Mouse (Mus musculus) limb, embryonic 14.5 days (tissue): ENCODE measurements at regions not wholly inside any gene's neighbourhood (a gene's known extent, or its start where the extent isn't known, plus 50 kb on each side); places are given as distances from the start of the nearest gene placed in this dataset.

Experiments used
- ATAC-seq: fragments of 200-750 bp; cut with Nextera tagmentation; 2 replicates; pipeline ENCODE4 v1.8.0; 2017; ENCODE audit warnings: low read depth, moderate number of reproducible peaks, moderate TSS enrichment; ENCODE audit not compliant: low FRiP score
- DNase-seq: peaks from one replicate; pipeline ENCODE4 v3.0.0-alpha.2; 2015; ENCODE audit warnings: low spot score
- H3K27ac ChIP-seq: fragments of 300-500 bp; sonication (generic); replicated peaks from 2 replicates; pipeline ENCODE4 v1.5.1; 2014; ENCODE audit warnings: low read depth, mild to moderate bottlenecking, low read length, moderate library complexity, mixed read lengths
- H3K27me3 ChIP-seq: fragments of 300-500 bp; sonication (generic); 2 replicates; pipeline ENCODE4 v1.6.1; 2014; ENCODE audit warnings: low read length, mixed read lengths; ENCODE audit not compliant: control insufficient read depth, insufficient read depth
- H3K36me3 ChIP-seq: fragments of 300-500 bp; sonication (generic); 2 replicates; pipeline ENCODE4 v1.6.1; 2014; ENCODE audit warnings: mild to moderate bottlenecking, low read length, moderate library complexity, mixed read lengths; ENCODE audit not compliant: control insufficient read depth, insufficient read depth
- H3K4me1 ChIP-seq: fragments of 300-500 bp; sonication (generic); 2 replicates; pipeline ENCODE4 v1.6.1; 2014; ENCODE audit warnings: antibody characterized with exemption, low read length, mixed read lengths; ENCODE audit not compliant: control insufficient read depth, insufficient read depth
- H3K4me2 ChIP-seq: fragments of 300-500 bp; sonication (generic); replicated peaks from 2 replicates; pipeline ENCODE4 v1.6.1; 2014; ENCODE audit warnings: low read depth, mild to moderate bottlenecking, low read length, moderate library complexity; ENCODE audit not compliant: severe bottlenecking
- H3K4me3 ChIP-seq: fragments of 300-500 bp; sonication (generic); replicated peaks from 2 replicates; pipeline ENCODE4 v1.5.1; 2014; ENCODE audit warnings: low read length
- H3K9ac ChIP-seq: fragments of 300-500 bp; sonication (generic); 2 replicates; pipeline ENCODE4 v1.6.1; 2014; ENCODE audit warnings: mild to moderate bottlenecking, low read depth, low read length, moderate library complexity; ENCODE audit not compliant: severe bottlenecking
- H3K9me3 ChIP-seq: fragments of 300-500 bp; sonication (generic); 2 replicates; pipeline ENCODE4 v1.6.1; 2016; ENCODE audit warnings: low read length; ENCODE audit not compliant: control insufficient read depth
- POLR2A ChIP-seq: fragments of 200-500 bp; IDR thresholded peaks from 2 replicates; pipeline ENCODE4 v1.8.0; 2012; ENCODE audit warnings: inconsistent platforms, mild to moderate bottlenecking, moderate library complexity, borderline replicate concordance; ENCODE audit not compliant: insufficient read depth, insufficient read length; ENCODE audit errors: extremely low read depth
- WGBS: fragments of 180-500 bp; shearing (Covaris S2); extraction: QIAGEN DNeasy Blood & Tissue Kit; methylation state at CpG from one replicate; pipeline ENCODE4 v1.1.7; 2014; 5-methylcytosine and 5-hydroxymethylcytosine counted together

GRCm38 (mm10) chr17:79768080-79768479 is 53.2 kb upstream of the Cyp1b1 start:
- H3K9me3 ChIP-seq: no peaks in the 10 kb centered on the region
- WGBS: 66% methylated on average over 2 of the region's 2 CpGs
- no peak for ATAC-seq
- no peak overlapping the region for H3K9ac ChIP-seq
- TF ChIP-seq POLR2A: no peak
- no peaks in the 10 kb centered on the region for H3K36me3 ChIP-seq
- H3K4me2 ChIP-seq: no peak overlapping the region
- no peak overlapping the region for H3K4me3 ChIP-seq
- H3K27me3 ChIP-seq: no peaks in the 10 kb centered on the region
- H3K4me1 ChIP-seq: peaks cover 12% of the 10 kb centered on the region
- no peak overlapping the region for H3K27ac ChIP-seq
- no peak for DNase-seq

DNA sequence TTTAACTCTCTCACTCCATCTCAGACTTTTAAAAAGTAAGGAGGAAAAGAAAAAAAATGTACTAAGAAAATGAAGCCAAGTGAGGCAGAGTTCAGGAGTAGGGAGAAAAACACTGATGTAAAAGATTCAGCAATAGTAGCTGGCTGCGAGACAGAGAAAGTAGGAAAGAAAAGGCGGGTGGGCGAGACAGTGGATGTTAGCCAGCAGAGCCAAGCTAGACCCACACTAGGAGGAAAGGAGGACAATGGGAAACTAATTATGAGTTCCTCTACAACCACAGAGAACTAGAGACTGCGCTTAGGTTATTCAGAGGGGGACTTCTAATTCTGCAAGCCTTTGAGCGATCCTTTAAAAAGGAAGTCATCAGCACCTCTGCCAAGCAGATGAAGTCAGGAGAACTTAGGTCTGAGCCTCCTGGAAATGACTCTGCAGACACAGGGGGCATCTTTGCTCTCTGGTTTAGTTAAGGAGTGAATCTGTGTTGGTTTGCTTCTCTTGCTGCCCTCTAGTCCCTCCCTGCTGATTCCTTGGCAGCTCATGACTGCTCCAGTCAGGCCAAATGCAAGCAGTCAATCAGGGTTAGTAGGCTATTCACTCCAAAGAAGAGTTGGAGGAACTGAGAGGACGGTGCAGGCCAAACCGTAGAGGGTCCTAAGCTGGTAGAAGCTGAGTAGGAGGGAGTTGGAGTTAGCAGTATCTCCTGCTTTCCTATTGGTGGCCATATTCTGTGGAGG is 50.4 kb upstream of the Cyp1b1 start:
- DNase-seq (peak; percentile 13), ATAC-seq (no peak)
- no peaks in the 10 kb centered on the region for H3K9me3 ChIP-seq
- no peaks in the 10 kb centered on the region for H3K4me1 ChIP-seq
- 80% methylated on average over 7 of the region's 7 CpGs for WGBS
- no peak overlapping the region for H3K27ac ChIP-seq
- H3K4me2 ChIP-seq: no peak overlapping the region
- TF ChIP-seq POLR2A: no peak
- H3K36me3 ChIP-seq: no peaks in the 10 kb centered on the region
- H3K9ac ChIP-seq: no peak overlapping the region
- H3K4me3 ChIP-seq: no peak overlapping the region
- H3K27me3 ChIP-seq: no peaks in the 10 kb centered on the region
